Mouse (Mus musculus) midbrain, embryonic 14.5 days (tissue): ENCODE measurements around the gene Rftn2. TPM values are rescaled to one million over a fixed set of nuclear protein-coding genes. Genes with fewer than 3 reads are reported as not detected.

ENCODE experiments used
- ATAC-seq: fragments of 200-750 bp; cut with Nextera tagmentation; 2 replicates; pipeline ENCODE4 v1.8.0; 2017; ENCODE audit warnings: moderate number of reproducible peaks, moderate library complexity; ENCODE audit not compliant: low FRiP score, low TSS enrichment
- DNase-seq: peaks from one replicate; pipeline ENCODE4 v3.0.0-alpha.2; 2015
- H3K27ac ChIP-seq: fragments of 300-500 bp; sonication (generic); replicated peaks from 2 replicates; pipeline ENCODE4 v1.5.1; 2014; ENCODE audit warnings: mild to moderate bottlenecking, low read depth, low read length, moderate library complexity
- H3K27me3 ChIP-seq: fragments of 300-500 bp; sonication (generic); 2 replicates; pipeline ENCODE4 v1.6.1; 2014; ENCODE audit warnings: low read length, control low read depth, mixed read lengths; ENCODE audit not compliant: control insufficient read depth, insufficient read depth
- H3K36me3 ChIP-seq: fragments of 300-500 bp; sonication (generic); 2 replicates; pipeline ENCODE4 v1.6.1; 2014; ENCODE audit warnings: low read length, control low read depth; ENCODE audit not compliant: control insufficient read depth, insufficient read depth
- H3K4me1 ChIP-seq: fragments of 300-500 bp; sonication (generic); 2 replicates; pipeline ENCODE4 v1.6.1; 2014; ENCODE audit warnings: mild to moderate bottlenecking, antibody characterized with exemption, low read length, control low read depth; ENCODE audit not compliant: control insufficient read depth, insufficient read depth
- H3K4me2 ChIP-seq: fragments of 300-500 bp; sonication (generic); 2 replicates; pipeline ENCODE4 v1.6.1; 2014; ENCODE audit warnings: mild to moderate bottlenecking, low read length, moderate library complexity
- H3K4me3 ChIP-seq: fragments of 300-500 bp; sonication (generic); replicated peaks from 2 replicates; pipeline ENCODE4 v1.5.1; 2014; ENCODE audit warnings: low read depth, low read length
- H3K9ac ChIP-seq: fragments of 300-500 bp; sonication (generic); replicated peaks from 2 replicates; pipeline ENCODE4 v1.6.1; 2014; ENCODE audit warnings: mild to moderate bottlenecking, low read length, moderate library complexity
- H3K9me3 ChIP-seq: fragments of 300-500 bp; sonication (generic); 2 replicates; pipeline ENCODE4 v1.6.1; 2016; ENCODE audit warnings: low read length, control low read depth, mixed read lengths; ENCODE audit not compliant: control insufficient read depth
- WGBS: fragments of 180-500 bp; shearing (Covaris S2); extraction: QIAGEN DNeasy Blood & Tissue Kit; methylation state at CpG from one replicate; pipeline ENCODE4 v1.1.7; 2014; 5-methylcytosine and 5-hydroxymethylcytosine counted together
- polyA plus RNA-seq: library from polyadenylated mRNA; unstranded; fragments of >200 nt; fragmentation: Nextera tagmentation; extraction: Ambion mirVana; gene quantifications from 2 replicates; pipeline ENCODE4 v1.2.1, GENCODE M21; 2014

Rftn2 gene
- polyA plus RNA-seq, 1 experiment from 2014 or later, result 9.5 TPM

DNA sequence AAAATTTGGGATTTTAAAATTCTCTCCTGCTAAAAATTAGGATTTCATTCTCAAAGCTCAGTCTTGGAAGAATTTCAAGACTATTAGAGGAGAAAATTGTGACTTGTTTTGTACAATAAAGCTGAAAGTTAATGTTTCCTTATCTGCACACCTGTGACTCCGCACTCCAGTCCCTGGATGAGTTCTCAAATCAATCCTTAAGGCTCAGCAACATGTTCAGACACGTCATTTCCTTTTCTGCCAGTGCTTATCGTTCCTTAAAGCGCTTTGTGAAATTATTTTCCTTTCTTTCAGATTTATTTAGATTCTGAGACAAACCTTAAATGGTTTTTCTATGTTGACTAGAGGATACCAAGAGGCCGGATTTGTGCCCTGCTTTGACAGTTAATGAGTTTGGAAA lies 9.9 kb upstream of the Rftn2 start:
- Histone ChIP-seq H3K36me3 (no peaks in the 10 kb centered on the region), H3K4me3 (peak overlapping the region; percentile 81), H3K4me2 (peak overlapping the region; percentile 87), H3K9me3 (no peaks in the 10 kb centered on the region), H3K9ac (peak overlapping the region; percentile 6; the same call in 1 of the 2 replicates), H3K27ac (no peak overlapping the region), H3K4me1 (peaks cover 30% of the 10 kb centered on the region), H3K27me3 (no peaks in the 10 kb centered on the region)
- WGBS, result 41% methylated on average over 5 of the region's 5 CpGs
- DNase-seq (no peak), ATAC-seq (no peak)

DNA sequence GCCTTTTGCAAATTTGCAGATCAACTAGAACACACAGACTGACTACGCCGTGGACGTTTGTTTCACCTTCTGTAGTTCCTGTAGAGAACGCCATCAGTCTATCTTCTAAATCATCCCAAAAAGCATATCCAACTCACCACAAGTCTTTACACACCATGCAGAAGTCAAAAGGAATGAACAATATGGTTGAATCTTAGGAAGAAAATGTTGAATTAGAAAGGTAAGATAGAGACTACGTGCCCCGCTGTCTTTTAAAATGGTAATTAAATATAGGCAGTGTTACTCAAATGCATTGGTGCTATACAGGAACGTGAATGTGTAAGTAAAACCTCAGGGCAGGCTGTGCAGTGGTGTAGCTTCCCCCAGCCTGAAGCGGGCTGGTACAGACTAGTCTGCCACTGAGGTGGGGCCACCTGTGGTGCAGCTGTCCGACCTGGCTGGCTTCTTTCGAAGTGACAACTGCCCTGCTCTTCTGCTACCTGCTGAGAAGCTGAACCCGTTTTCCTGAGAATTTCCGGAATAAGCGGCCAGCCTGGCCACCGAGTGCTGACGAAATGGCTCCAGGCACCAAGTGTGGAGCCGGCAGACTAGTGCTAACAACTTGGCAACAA lies 8.4 kb upstream of the Rftn2 start:
- Histone ChIP-seq H3K9ac (no peak overlapping the region), H3K4me3 (no peak overlapping the region), H3K36me3 (no peaks in the 10 kb centered on the region), H3K27me3 (no peaks in the 10 kb centered on the region), H3K4me2 (no peak overlapping the region), H3K4me1 (peaks cover 15% of the 10 kb centered on the region), H3K9me3 (no peaks in the 10 kb centered on the region), H3K27ac (no peak overlapping the region)
- ATAC-seq, result no peak
- no peak for DNase-seq
- 60% methylated on average over 16 of the region's 16 CpGs for WGBS

DNA sequence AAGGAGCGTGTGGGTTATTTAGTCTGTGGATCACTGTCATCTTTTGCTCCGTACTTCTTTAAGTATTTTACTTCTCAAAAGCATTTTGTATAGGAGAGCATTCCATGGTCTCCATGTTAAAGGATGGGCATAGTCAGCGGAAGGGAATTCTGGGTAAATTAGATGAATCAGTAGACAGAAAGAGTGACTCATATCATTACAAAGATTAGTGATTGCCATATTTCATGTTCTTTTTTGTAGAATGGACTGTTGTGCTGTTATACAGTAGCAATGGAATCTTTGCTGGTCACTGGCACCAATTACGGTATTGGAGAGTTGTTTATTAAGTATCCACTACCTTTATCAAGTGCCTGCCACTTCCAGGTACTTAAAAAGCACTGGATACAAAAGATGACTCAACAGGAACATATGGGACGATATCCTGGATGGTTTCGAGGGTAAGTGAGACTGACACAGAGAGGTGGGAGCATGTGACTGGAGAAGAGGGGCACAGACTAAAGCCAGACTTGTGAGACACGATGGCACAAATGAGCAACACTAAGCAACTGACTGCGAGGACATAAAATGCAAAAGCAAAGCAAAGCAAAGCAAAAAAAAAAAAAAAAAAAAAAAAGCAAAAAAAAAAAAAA lies 1.8 kb upstream of the Rftn2 start:
- H3K9me3 ChIP-seq, result no peaks in the 10 kb centered on the region
- H3K36me3 ChIP-seq, result no peaks in the 10 kb centered on the region
- H3K4me2 ChIP-seq, result no peak overlapping the region
- WGBS, result 92% methylated on average over 8 of the region's 8 CpGs
- no peak for DNase-seq
- ATAC-seq, result no peak
- no peaks in the 10 kb centered on the region for H3K27me3 ChIP-seq
- no peak overlapping the region for H3K27ac ChIP-seq
- no peaks in the 10 kb centered on the region for H3K4me1 ChIP-seq
- no peak overlapping the region for H3K4me3 ChIP-seq
- no peak overlapping the region for H3K9ac ChIP-seq

DNA sequence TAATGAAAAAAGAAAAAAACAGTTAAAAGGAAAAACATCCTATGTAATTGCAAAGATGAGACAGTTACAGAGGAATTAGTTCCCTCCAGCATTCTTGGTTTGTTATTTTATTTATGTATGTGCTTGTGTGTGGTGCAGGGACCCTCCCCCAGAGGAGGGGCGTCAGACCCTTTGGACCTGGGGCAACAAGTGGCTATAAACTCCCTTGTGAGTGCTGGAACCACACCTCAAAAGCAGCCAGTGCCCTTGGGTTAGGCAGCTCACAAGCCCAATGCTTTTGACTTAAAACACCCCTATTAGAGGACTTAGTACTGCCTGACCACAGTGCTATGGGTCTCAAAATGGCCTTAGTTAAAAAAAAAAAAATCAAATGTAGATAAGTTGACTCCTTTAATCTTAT lies 794 bp upstream of the Rftn2 start:
- WGBS, result 53% methylated on average over 1 of the region's 1 CpGs
- Histone ChIP-seq H3K9me3 (no peaks in the 10 kb centered on the region), H3K4me2 (no peak overlapping the region), H3K27ac (no peak overlapping the region), H3K27me3 (no peaks in the 10 kb centered on the region), H3K9ac (no peak overlapping the region), H3K4me1 (no peaks in the 10 kb centered on the region), H3K4me3 (no peak overlapping the region), H3K36me3 (no peaks in the 10 kb centered on the region)
- DNase-seq (no peak), ATAC-seq (no peak)

DNA sequence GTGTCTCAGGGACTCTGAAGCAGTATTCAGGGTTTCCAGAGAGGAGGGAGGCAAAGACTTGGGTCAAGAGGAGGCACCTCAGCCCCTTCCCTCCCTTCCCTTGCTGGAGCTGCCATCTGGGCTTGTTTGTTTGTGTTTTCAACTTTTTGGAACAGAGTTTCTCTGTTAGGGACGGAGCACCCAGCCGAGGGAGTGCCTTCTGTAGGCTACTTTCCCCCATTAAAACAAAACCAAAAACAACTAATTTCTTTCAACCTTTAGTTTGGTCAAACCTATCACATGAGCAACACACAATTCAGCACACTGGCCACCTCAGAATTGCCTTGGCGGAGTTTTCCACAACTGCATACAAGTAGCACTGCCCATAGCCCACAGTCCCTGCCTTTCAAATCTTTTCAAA lies 1.2 kb downstream of the Rftn2 start:
- Histone ChIP-seq H3K4me1 (no peaks in the 10 kb centered on the region), H3K36me3 (no peaks in the 10 kb centered on the region), H3K9me3 (no peaks in the 10 kb centered on the region), H3K4me2 (peak overlapping the region; percentile 55), H3K27me3 (no peaks in the 10 kb centered on the region), H3K4me3 (peak overlapping the region; percentile 35), H3K27ac (no peak overlapping the region), H3K9ac (no peak overlapping the region)
- DNase-seq (peak; percentile 23), ATAC-seq (no peak)
- WGBS, result 47% methylated on average over 3 of the region's 3 CpGs

DNA sequence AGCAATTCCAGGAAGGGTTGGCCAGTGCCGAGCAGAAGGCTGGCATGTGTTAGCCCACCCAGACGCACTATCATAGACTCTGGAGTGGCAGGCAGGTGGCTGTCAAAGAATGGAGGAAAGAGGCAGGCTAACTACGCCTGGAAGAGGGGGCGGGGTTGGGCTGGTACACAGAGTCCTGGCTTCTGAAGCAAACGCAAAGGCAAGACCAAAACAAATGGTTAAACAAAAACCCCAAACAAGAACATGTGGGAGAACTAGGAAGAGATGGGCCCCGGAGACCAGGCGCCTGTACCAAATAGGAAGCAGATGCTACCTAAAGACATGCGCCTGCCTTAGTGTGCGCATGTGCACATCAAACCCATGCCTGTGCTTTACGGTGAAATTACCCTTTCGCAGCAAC lies 2.5 kb downstream of the Rftn2 start:
- no peaks in the 10 kb centered on the region for H3K36me3 ChIP-seq
- DNase-seq (peak; percentile 45), ATAC-seq (peak; percentile 35; the same call in 1 of the 2 replicates)
- H3K27ac ChIP-seq, result no peak overlapping the region
- no peaks in the 10 kb centered on the region for H3K27me3 ChIP-seq
- no peaks in the 10 kb centered on the region for H3K9me3 ChIP-seq
- 64% methylated on average over 11 of the region's 11 CpGs for WGBS
- peak overlapping the region; percentile 55 for H3K4me2 ChIP-seq
- H3K4me3 ChIP-seq, result no peak overlapping the region; the same call in 1 of the 2 replicates
- H3K4me1 ChIP-seq, result no peaks in the 10 kb centered on the region
- H3K9ac ChIP-seq, result no peak overlapping the region; the same call in 1 of the 2 replicates

DNA sequence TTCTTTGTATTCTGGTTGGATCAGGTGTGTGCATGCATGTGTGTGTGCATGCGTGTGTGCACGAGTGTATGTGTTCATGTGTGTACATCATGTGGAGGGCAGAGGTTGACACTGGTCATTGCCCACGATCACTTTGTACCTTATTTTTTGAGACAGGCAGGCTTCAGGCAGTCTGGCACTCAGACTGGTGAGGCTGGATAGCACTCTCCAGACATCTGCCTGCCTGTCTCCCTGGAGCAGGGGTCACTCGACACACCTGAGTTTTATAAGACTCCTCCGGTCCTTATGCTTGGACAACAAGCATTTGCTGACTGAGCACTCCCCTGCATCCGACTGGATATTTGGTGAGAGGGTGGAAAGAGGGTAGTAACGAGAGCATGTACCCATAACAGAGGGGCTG lies 3.6 kb downstream of the Rftn2 start:
- Histone ChIP-seq H3K9me3 (no peaks in the 10 kb centered on the region), H3K27ac (no peak overlapping the region), H3K36me3 (no peaks in the 10 kb centered on the region), H3K9ac (no peak overlapping the region), H3K4me1 (no peaks in the 10 kb centered on the region), H3K27me3 (no peaks in the 10 kb centered on the region), H3K4me3 (no peak overlapping the region), H3K4me2 (no peak overlapping the region)
- ATAC-seq (no peak), DNase-seq (no peak)
- WGBS, result 87% methylated on average over 7 of the region's 7 CpGs

DNA sequence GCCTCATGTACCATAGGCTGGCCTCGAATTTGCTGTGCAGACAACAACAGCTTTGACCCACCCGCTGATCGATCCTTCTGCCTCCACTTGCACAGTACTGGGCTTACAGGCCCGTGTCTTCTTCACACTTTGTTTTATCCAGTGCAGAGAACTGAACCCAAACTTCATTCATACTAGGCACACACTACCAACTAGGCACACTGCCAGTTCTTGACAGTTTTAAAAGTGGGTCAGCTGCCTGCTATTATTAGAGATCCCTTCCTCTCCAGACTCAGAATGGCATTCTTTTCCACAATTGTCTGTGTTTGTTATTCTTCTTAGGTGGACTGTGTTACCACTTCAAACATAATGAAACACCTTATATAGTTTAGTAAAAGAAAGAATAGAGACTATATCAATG lies 5.2 kb downstream of the Rftn2 start:
- no peak overlapping the region for H3K27ac ChIP-seq
- H3K36me3 ChIP-seq, result no peaks in the 10 kb centered on the region
- H3K4me1 ChIP-seq, result no peaks in the 10 kb centered on the region
- H3K9ac ChIP-seq, result no peak overlapping the region
- 60% methylated on average over 4 of the region's 4 CpGs for WGBS
- H3K27me3 ChIP-seq, result no peaks in the 10 kb centered on the region
- DNase-seq (peak; percentile 44), ATAC-seq (no peak)
- no peaks in the 10 kb centered on the region for H3K9me3 ChIP-seq
- H3K4me3 ChIP-seq, result no peak overlapping the region
- H3K4me2 ChIP-seq, result no peak overlapping the region

DNA sequence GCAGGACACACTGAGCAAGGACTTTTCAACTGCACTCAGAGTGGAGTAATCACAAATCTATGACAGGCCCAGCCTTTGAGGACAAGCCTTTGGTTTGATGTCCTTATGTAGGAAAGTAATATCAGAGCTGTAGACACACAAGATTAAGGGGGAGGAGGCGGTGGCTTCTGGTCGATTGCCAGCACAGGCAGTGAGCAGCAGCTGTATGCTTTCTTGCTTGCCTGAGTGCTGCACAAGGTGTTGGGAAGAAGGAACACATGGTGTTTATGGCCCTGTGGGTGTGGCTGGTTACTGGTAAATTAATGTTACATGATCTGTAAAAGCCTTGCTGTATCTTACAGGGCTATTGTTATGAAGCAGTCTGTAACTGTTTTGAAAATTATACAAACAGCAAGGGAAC lies 9.4 kb downstream of the Rftn2 start:
- Histone ChIP-seq H3K4me3 (no peak overlapping the region), H3K9me3 (no peaks in the 10 kb centered on the region), H3K9ac (no peak overlapping the region), H3K27me3 (no peaks in the 10 kb centered on the region), H3K36me3 (no peaks in the 10 kb centered on the region), H3K27ac (no peak overlapping the region), H3K4me1 (no peaks in the 10 kb centered on the region), H3K4me2 (no peak overlapping the region)
- DNase-seq, result no peak
- no peak for ATAC-seq
- WGBS, result 80% methylated on average over 2 of the region's 2 CpGs
